Mouse (Mus musculus) olfactory bulb, adult 2 months (tissue): ENCODE measurements around the gene Gstm2.

ENCODE experiments used
- CTCF ChIP-seq: fragments of 200-500 bp; IDR thresholded peaks from 2 replicates; pipeline ENCODE4 v1.5.1; 2012; ENCODE audit warnings: low read depth, mild to moderate bottlenecking, low read length, moderate library complexity; ENCODE audit not compliant: insufficient read depth
- POLR2A ChIP-seq: fragments of 200-500 bp; IDR thresholded peaks from 2 replicates; pipeline ENCODE4 v1.6.1; 2012; ENCODE audit warnings: mild to moderate bottlenecking, low read depth, low read length, moderate library complexity; ENCODE audit not compliant: insufficient read depth

GRCm38 (mm10) chr3:108017473-108018189 is 31.4 kb upstream of the Gstm2 start, which contains the start of gene Gstm1:
- TF ChIP-seq CTCF (peak; percentile 86), POLR2A (peak; percentile 20; the same call in 1 of the 2 replicates)
